Comparison of ENCODE assay signal across 1 mouse cellular context in the genomic region with DNA sequence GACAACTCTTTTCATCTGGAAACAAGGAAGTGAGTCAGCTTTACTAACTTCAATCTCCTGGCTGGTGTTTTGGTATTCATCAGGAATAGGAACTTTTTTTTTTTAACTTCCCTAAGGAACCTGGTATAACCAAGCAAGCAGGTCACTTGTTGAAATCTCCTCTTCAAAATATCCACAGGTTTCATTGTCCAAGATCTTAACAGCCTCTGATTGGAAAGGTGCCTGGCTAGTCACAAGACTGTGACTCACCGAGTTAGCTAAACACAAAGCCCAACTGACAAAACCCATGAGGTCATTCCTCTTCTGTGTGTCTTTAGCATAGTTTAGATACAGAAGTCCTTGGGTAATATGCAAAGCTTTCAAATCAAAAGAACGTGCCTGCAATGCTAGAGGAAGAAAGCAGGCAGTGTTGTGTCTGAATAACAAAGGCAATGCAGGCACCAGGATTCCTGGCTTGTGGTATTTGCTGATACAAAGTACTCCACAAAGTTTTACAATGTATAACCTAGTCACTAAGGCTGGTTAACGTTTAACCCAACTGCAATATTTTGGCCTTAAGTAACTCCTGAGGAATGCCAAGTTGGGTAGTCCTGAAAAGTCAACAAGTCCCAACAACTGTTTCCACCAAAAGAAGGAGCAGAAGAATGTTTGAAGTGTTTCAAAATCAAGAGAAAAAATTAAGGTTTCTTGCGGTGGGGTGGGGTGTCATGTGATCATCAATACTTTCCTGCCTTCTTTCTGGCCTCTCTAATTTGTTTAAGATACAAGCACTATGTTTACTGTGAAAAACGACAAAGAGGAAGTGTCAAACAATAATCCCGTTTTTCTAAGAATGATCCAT.
TF ChIP-seq lines count a peak whose summit lies in the region.

No protein-coding gene starts in this region.

TF ChIP-seq in CH12.LX, 34 proteins besides CTCF, POLR2A, EP300 and RAD21 (continued from another document):
- TF ChIP-seq MAFK (IDR thresholded peaks at IDR 0.05; ENCODE audit: insufficient replicate concordance, low read length) (no peak), ZNF384 (IDR thresholded peaks at IDR 0.05; ENCODE audit: low read depth, low read length) (no peak), MXI1 (IDR thresholded peaks at IDR 0.05; ENCODE audit: low read depth, low read length) (no peak), TBP (conservative IDR thresholded peaks at IDR 0.05; ENCODE audit: low read depth, low read length) (0 out of 2 replicates have a peak, but pooled peaks have one; percentile 23), SIN3A (IDR thresholded peaks at IDR 0.05; ENCODE audit: low read length) (no peak), ZC3H11A (IDR thresholded peaks at IDR 0.05; ENCODE audit: low read depth, low read length) (no peak), CHD2 (IDR thresholded peaks at IDR 0.05; ENCODE audit: low read length) (no peak), NRF1 (IDR thresholded peaks at IDR 0.05; ENCODE audit: low read depth, low read length) (no peak), RCOR1 (conservative IDR thresholded peaks at IDR 0.05; ENCODE audit: low read depth, low read length) (no peak), SMC3 (IDR thresholded peaks at IDR 0.05; ENCODE audit: low read depth, low read length) (no peak), JUND (conservative IDR thresholded peaks at IDR 0.05; ENCODE audit: low read depth, low read length) (peak; percentile 57), IRF4 (IDR thresholded peaks at IDR 0.05; ENCODE audit: low read depth, low read length) (no peak), ZKSCAN1 (IDR thresholded peaks at IDR 0.05; ENCODE audit: borderline replicate concordance, low read depth, low read length) (no peak)
TF ChIP-seq in CH12.LX: peak in this region for 8.
